Mouse (Mus musculus) ES-E14 (cell line): ENCODE measurements around the gene Trim44. TPM values are rescaled to one million over a fixed set of nuclear protein-coding genes. Genes with fewer than 3 reads are reported as not detected.

Experiments
- DNase-seq: peaks from one replicate; pipeline ENCODE4 v3.0.0-alpha.2; 2013; ENCODE audit warnings: low read depth, low spot score
- H3K27ac ChIP-seq: 2 replicates; pipeline ENCODE4 v1.5.1; 2012; ENCODE audit warnings: low read depth, mild to moderate bottlenecking, low read length, moderate library complexity, mixed read lengths; ENCODE audit not compliant: poor library complexity, insufficient read depth, severe bottlenecking
- H3K36me3 ChIP-seq: 2 replicates; pipeline ENCODE4 v1.6.1; 2012; ENCODE audit warnings: mild to moderate bottlenecking, low read length, moderate library complexity, mixed read lengths; ENCODE audit not compliant: control insufficient read depth, poor library complexity, insufficient read depth, severe bottlenecking
- H3K4me1 ChIP-seq, 2 experiments: fragments of 150-350 bp in 1 of 2; sonication (generic) in 1 of 2; 2 replicates each; pipeline ENCODE4 v1.6.1; 2012; ENCODE audit warnings: low read length in 2 of 2, mild to moderate bottlenecking in 1 of 2, mixed read lengths in 1 of 2; ENCODE audit not compliant: control insufficient read depth in 2 of 2, insufficient read depth in 2 of 2, poor library complexity in 1 of 2
- H3K4me3 ChIP-seq, 2 experiments: fragments of 150-350 bp in 1 of 2; sonication (generic) in 1 of 2; 2 replicates each; pipeline ENCODE4 v1.5.1; 2012; ENCODE audit warnings: low read length in 2 of 2, low read depth in 1 of 2, mild to moderate bottlenecking in 1 of 2, mixed read lengths in 1 of 2; ENCODE audit not compliant: insufficient read depth in 1 of 2, poor library complexity in 1 of 2, severe bottlenecking in 1 of 2
- H3K9ac ChIP-seq: 2 replicates; pipeline ENCODE4 v1.6.1; 2012; ENCODE audit warnings: low read depth, mild to moderate bottlenecking, low read length, mixed read lengths; ENCODE audit not compliant: poor library complexity, insufficient read depth, severe bottlenecking
- H3K9me3 ChIP-seq: fragments of 150-350 bp; sonication (generic); 2 replicates; pipeline ENCODE4 v1.6.1; 2012; ENCODE audit warnings: low read depth, mild to moderate bottlenecking, low read length; ENCODE audit not compliant: control insufficient read depth, insufficient read depth
- CHD2 ChIP-seq: IDR thresholded peaks from 2 replicates; pipeline ENCODE4 v1.6.1; 2014; ENCODE audit warnings: mild to moderate bottlenecking, low read depth, low read length, inconsistent platforms
- HCFC1 ChIP-seq: IDR thresholded peaks from 2 replicates; pipeline ENCODE4 v1.6.1; 2012; ENCODE audit warnings: low read length, inconsistent platforms, borderline replicate concordance; ENCODE audit not compliant: insufficient read depth
- MAFK ChIP-seq: IDR thresholded peaks from 2 replicates; pipeline ENCODE4 v1.6.1; 2014; ENCODE audit warnings: mild to moderate bottlenecking, low read depth, low read length, inconsistent platforms; ENCODE audit not compliant: insufficient read depth
- ZC3H11A ChIP-seq: IDR thresholded peaks from 2 replicates; pipeline ENCODE4 v1.6.1; 2012; ENCODE audit warnings: low read depth, mild to moderate bottlenecking, inconsistent platforms, low read length, borderline replicate concordance
- ZNF384 ChIP-seq: IDR thresholded peaks from 2 replicates; pipeline ENCODE4 v1.6.1; 2012; ENCODE audit warnings: low read depth, low read length, inconsistent platforms
- in situ Hi-C, 2 experiments: fragments of 600-800 bp; cut with MboI; formaldehyde crosslinking; loops; one replicate each; pipeline ENCODE4 v1.15.1; 2025; ENCODE audit warnings: low sequenced_read_pairs in 2 of 2, inconsistent platforms in 1 of 2; ENCODE audit not compliant: unreplicated experiment in 2 of 2
- total RNA-seq: library from RNA; depleted of rRNA; stranded (reverse); fragments of 300-350 nt; gene quantifications from 2 replicates; pipeline ENCODE4 v1.2.3, GENCODE M21; 2012

Trim44 gene
- total RNA-seq, 1 experiment: 32.0 TPM

DNA sequence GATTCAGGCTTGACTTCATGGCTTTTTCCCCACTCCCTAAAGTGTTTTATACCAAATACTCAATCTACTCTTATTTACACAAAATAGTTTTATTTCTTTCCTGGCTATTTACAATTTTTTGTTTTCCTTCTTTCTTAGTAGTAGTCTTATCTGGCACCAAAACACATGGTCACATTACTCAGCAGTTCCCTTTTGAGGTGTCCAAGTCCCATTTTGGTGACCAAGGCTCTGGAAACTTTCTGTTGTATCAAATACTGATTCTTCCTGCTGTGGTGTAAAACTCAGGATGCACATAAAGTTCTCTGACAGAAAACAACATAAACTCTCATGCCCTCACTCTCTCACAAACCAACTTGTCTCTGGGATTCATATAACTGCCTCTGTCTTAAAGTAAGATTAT is 83.3 kb downstream of the Trim44 start:
- no peak for DNase-seq
- no peak for TF ChIP-seq ZC3H11A
- no peak for TF ChIP-seq MAFK
- TF ChIP-seq ZNF384: no peak
- TF ChIP-seq HCFC1: no peak
- TF ChIP-seq CHD2: no peak
- in situ Hi-C loops: no loop called here

DNA sequence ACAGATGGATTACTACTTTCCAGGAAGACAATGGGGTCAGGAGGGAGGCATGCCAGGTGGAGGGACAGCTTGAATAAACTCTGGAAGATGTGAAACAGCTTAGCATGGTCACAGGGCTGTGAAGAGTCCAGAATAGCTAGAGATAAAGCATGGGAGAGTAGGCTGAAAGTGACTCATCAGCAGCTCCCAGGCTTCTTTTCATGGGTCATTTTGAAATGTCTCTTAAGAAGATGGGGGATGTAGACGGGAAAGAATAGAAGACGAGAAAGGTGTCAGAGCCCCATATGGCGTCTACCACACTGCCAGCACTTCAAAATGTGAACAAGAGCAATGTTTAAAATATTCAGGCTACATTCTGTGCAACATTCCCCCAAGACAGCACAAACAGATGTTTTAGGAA is 91.1 kb downstream of the Trim44 start:
- no peak overlapping the region for H3K4me3 ChIP-seq
- no peaks in the 10 kb centered on the region for H3K4me1 ChIP-seq
- no peak for TF ChIP-seq CHD2
- no peak for TF ChIP-seq HCFC1
- TF ChIP-seq ZC3H11A: no peak
- TF ChIP-seq ZNF384: no peak
- no peak for TF ChIP-seq MAFK
- H3K9ac ChIP-seq: no peak overlapping the region
- no peaks in the 10 kb centered on the region for H3K9me3 ChIP-seq
- in situ Hi-C loops: no loop called here
- DNase-seq: no peak
- H3K27ac ChIP-seq: no peak overlapping the region
- no peaks in the 10 kb centered on the region for H3K36me3 ChIP-seq

More for the DNA sequence above, 83.3 kb downstream of the Trim44 start:
- Histone ChIP-seq H3K9ac (no peak overlapping the region), H3K4me1 (no peaks in the 10 kb centered on the region), H3K9me3 (no peaks in the 10 kb centered on the region), H3K4me3 (no peak overlapping the region), H3K27ac (no peak overlapping the region), H3K36me3 (no peaks in the 10 kb centered on the region)

DNA sequence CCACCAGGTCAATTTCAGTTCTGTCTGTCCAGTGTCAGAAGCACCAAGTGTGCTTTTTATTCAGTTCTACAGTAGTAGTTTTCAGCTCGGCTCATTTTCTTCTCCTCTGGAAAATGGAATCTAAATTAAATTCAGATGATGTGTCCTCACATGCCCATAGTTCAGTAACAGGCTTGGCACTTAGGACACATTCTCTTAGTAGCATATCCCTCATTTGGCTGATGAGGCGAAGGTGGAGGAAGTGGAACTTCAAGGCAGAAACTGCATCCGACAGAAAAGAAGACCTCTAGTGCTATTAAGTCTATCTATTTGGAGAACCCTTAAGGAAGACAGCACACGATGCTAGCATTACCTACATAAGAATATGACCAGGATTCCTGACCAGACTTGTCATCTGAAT is 92.5 kb downstream of the Trim44 start:
- H3K27ac ChIP-seq: no peak overlapping the region
- DNase-seq: no peak
- no peak overlapping the region for H3K4me3 ChIP-seq
- H3K36me3 ChIP-seq: no peaks in the 10 kb centered on the region
- H3K9me3 ChIP-seq: no peaks in the 10 kb centered on the region
- H3K9ac ChIP-seq: no peak overlapping the region
- TF ChIP-seq ZC3H11A: no peak
- no peak for TF ChIP-seq ZNF384
- TF ChIP-seq MAFK: no peak
- no peak for TF ChIP-seq HCFC1
- TF ChIP-seq CHD2: no peak
- no peaks in the 10 kb centered on the region for H3K4me1 ChIP-seq
- in situ Hi-C loops: no loop called here

DNA sequence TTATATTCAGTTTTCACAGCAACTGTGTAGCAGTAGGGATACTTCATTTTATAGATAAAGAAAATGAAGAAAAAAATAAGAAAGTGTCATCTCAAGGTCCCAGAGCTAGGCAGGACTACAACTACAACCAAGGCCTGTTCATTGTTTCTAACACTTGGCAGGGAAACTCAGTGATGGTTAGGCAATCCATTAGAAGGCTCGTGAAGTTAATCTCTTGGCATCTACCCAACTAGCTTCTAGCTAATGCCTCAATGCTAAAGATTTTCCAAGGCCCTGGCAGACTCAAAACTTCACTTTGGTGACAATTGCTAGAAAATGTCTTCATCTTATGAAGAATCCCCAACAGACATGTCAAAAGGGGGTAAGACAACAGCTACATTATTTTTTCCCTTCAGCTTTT is 93.0 kb downstream of the Trim44 start:
- Histone ChIP-seq H3K4me3 (no peak overlapping the region), H3K9ac (no peak overlapping the region), H3K4me1 (no peaks in the 10 kb centered on the region), H3K9me3 (no peaks in the 10 kb centered on the region), H3K36me3 (no peaks in the 10 kb centered on the region), H3K27ac (no peak overlapping the region)
- in situ Hi-C loops: no loop called here
- DNase-seq: no peak
- TF ChIP-seq MAFK (no peak), CHD2 (no peak), ZNF384 (no peak), HCFC1 (no peak), ZC3H11A (no peak)

DNA sequence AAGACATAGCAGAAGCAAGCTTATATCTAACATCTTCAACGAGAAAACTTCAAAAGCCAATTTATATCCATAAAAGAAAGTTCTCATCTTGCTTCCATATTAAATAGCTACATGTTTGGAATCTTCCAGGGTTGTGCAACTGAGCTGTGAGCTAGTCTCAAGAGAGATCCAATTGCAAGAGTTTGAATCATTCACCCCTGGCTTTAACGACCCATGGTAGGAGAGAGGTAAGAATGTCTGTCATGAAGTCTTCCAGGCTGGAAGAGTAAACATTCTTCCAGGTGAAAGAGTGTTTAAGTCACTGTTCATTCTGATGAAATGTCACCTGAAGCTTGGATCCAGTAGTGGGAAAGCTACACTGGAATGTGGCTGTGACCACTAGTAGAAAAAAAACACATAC is 93.6 kb downstream of the Trim44 start:
- Histone ChIP-seq H3K27ac (no peak overlapping the region), H3K9ac (no peak overlapping the region), H3K4me3 (no peak overlapping the region), H3K4me1 (no peaks in the 10 kb centered on the region), H3K36me3 (no peaks in the 10 kb centered on the region), H3K9me3 (no peaks in the 10 kb centered on the region)
- TF ChIP-seq CHD2 (no peak), HCFC1 (no peak), ZNF384 (no peak), ZC3H11A (no peak), MAFK (no peak)
- in situ Hi-C loops: no loop called here
- DNase-seq: no peak
